Comparison of ENCODE assay signal across 16 mouse cellular contexts in genomic region chr7:89365135-89365880, GRCm38 (mm10). TPM values are rescaled to one million over a fixed set of nuclear protein-coding genes. Genes with fewer than 3 reads are reported as not detected.
A peak's percentile ranks its signal among the peaks of the same experiment; 100 is the strongest.
DNase-seq lines count a peak whose midpoint lies in the region; ATAC-seq and TF ChIP-seq lines count a peak whose summit lies in the region.
"Had no signal": no experiment of that assay in that cellular context is flagged by ENCODE, and none has a peak within 500 bp of the region (broad histone marks: within the 10 kb centered on the region; RNA-seq: fewer than 3 reads in every experiment).

No protein-coding gene starts in this region.

- DNase-seq in frontal cortex, postnatal 14 days (ENCODE audit: low spot score in 2 of 2), result no peak
- DNase-seq in lung, embryonic 14.5 days, result peak; percentile 54
- DNase-seq in lung, adult 2 months, result no peak
- peak; percentile 18 for DNase-seq in brain, embryonic 18.5 days (ENCODE audit: low read depth, low spot score)
- no peak for DNase-seq in gastrocnemius, postnatal 25 days
- DNase-seq: B cell, adult 2 months; cerebellum, postnatal 10 days; heart, adult 11 months; kidney, postnatal 4 days had no signal

- H3K4me2 ChIP-seq in lung, embryonic 14.5 days, result no peak overlapping the region
- H3K4me2 ChIP-seq in stomach, embryonic 14.5 days (replicated peaks; ENCODE audit: low read depth, low read length), result no peak overlapping the region
- H3K4me2 ChIP-seq: embryonic facial prominence, embryonic 12.5 days; limb, embryonic 12.5 days had no signal

- H3K36me3 ChIP-seq in lung, embryonic 14.5 days (ENCODE audit: insufficient read depth), result no peaks in the 10 kb centered on the region
- H3K36me3 ChIP-seq in stomach, embryonic 14.5 days (ENCODE audit: control insufficient read depth, insufficient read depth, low read length), result no peaks in the 10 kb centered on the region
- H3K36me3 ChIP-seq: embryonic facial prominence, embryonic 12.5 days; limb, embryonic 12.5 days had no signal

- H3K9me3 ChIP-seq in lung, embryonic 14.5 days (ENCODE audit: low read depth, low read length), result no peaks in the 10 kb centered on the region
- H3K9me3 ChIP-seq in stomach, embryonic 14.5 days (ENCODE audit: control insufficient read depth, low read depth, low read length), result no peaks in the 10 kb centered on the region
- H3K9me3 ChIP-seq: embryonic facial prominence, embryonic 12.5 days; limb, embryonic 12.5 days had no signal

- ATAC-seq in frontal cortex, adult (ENCODE audit: low TSS enrichment), result peak; percentile 93
- peak; percentile 69; the same call in 1 of the 2 replicates for ATAC-seq in lung, embryonic 14.5 days (ENCODE audit: insufficient read depth)
- ATAC-seq in stomach, embryonic 14.5 days (ENCODE audit: insufficient number of reproducible peaks, insufficient read depth, low FRiP score, low read depth), result peak; percentile 28; the same call in 1 of the 2 replicates
- no peak for ATAC-seq in granulocyte monocyte progenitor cell, adult 5-6 weeks (replicated peaks; ENCODE audit: poor library complexity, severe bottlenecking)
- ATAC-seq: intestine, postnatal 0 days had no signal

- TF ChIP-seq CTCF in lung, embryonic 14.5 days (IDR thresholded peaks at IDR 0.05; ENCODE audit: low read depth), result no peak
- no peak for TF ChIP-seq CTCF in lung, adult 2 months (IDR thresholded peaks at IDR 0.05; ENCODE audit: insufficient read depth, low read length)

- no peaks in the 10 kb centered on the region for H3K27me3 ChIP-seq in lung, embryonic 14.5 days (ENCODE audit: insufficient read depth, low read length)
- H3K27me3 ChIP-seq in stomach, embryonic 14.5 days (ENCODE audit: control insufficient read depth, insufficient read depth, low read length), result no peaks in the 10 kb centered on the region
- H3K27me3 ChIP-seq: embryonic facial prominence, embryonic 12.5 days; limb, embryonic 12.5 days had no signal

- 41% methylated on average over 10 of the region's 10 CpGs for WGBS in lung, embryonic 14.5 days
- WGBS in lung, adult 2 months, result 64% methylated on average over 10 of the region's 10 CpGs
- WGBS in stomach, embryonic 14.5 days, result 41% methylated on average over 10 of the region's 10 CpGs

- no peak overlapping the region for H3K9ac ChIP-seq in lung, embryonic 14.5 days
- H3K9ac ChIP-seq in stomach, embryonic 14.5 days (replicated peaks; ENCODE audit: low read depth, low read length), result no peak overlapping the region
- H3K9ac ChIP-seq: embryonic facial prominence, embryonic 12.5 days; limb, embryonic 12.5 days had no signal

- H3K4me1 ChIP-seq in lung, embryonic 14.5 days (ENCODE audit: insufficient read depth), result peaks cover 9% of the 10 kb centered on the region; the same call in 1 of the 2 replicates
- H3K4me1 ChIP-seq in lung, adult 2 months (ENCODE audit: control insufficient read depth, insufficient read depth, low read length), result peaks cover 3% of the 10 kb centered on the region; the same call in 1 of the 2 replicates
- H3K4me1 ChIP-seq in stomach, embryonic 14.5 days (ENCODE audit: control insufficient read depth, insufficient read depth, low read length), result peaks cover 8% of the 10 kb centered on the region
- H3K4me1 ChIP-seq: embryonic facial prominence, embryonic 12.5 days; limb, embryonic 12.5 days had no signal

- H3K4me3 ChIP-seq in lung, embryonic 14.5 days (ENCODE audit: low read depth, low read length), result no peak overlapping the region
- H3K4me3 ChIP-seq in lung, adult 2 months (replicated peaks; ENCODE audit: extremely low read depth, low read depth, low read length), result no peak overlapping the region
- H3K4me3 ChIP-seq in stomach, embryonic 14.5 days (ENCODE audit: low read depth, low read length), result no peak overlapping the region
- H3K4me3 ChIP-seq: embryonic facial prominence, embryonic 12.5 days; limb, embryonic 12.5 days had no signal

- H3K27ac ChIP-seq in lung, embryonic 14.5 days (ENCODE audit: low read depth), result peak overlapping the region; percentile 27; the same call in 1 of the 2 replicates
- peak overlapping the region; percentile 63; the same call in 1 of the 2 replicates for H3K27ac ChIP-seq in stomach, embryonic 14.5 days (ENCODE audit: low read length)
- H3K27ac ChIP-seq: embryonic facial prominence, embryonic 12.5 days; limb, embryonic 12.5 days; macrophage had no signal

- TF ChIP-seq POLR2A in lung, adult 2 months (IDR thresholded peaks at IDR 0.05; ENCODE audit: borderline replicate concordance, extremely low read depth, low read depth, low read length), result no peak

RNA-seq across cellular contexts. Expression of gene Tmem135, which starts 38.7 kb away (rescaled TPM):
- 22.6 and 22.9 TPM in 2 replicates for polyA plus RNA-seq in lung, embryonic 14.5 days (2014; fragmentation: Nextera tagmentation; extraction: Ambion mirVana)
- 48.9 and 52.7 TPM in 2 replicates for polyA plus RNA-seq in lung, adult 2 months (2012; rRNA removed)
- polyA plus RNA-seq in stomach, embryonic 14.5 days (2014; fragmentation: Nextera tagmentation; extraction: Ambion mirVana), result 33.5 and 35.7 TPM in 2 replicates
- total RNA-seq in granulocyte monocyte progenitor cell, adult 5-6 weeks (2014; fragmentation: Nextera tagmentation), result 21.5 and 23.1 TPM in 2 replicates
- total RNA-seq in granulocyte monocyte progenitor cell, adult 5-6 weeks (2017), result 18.1 and 18.9 TPM in 2 replicates
- 10 to 100 TPM; 13.1 to 21.6 TPM for total RNA-seq in gastrocnemius, postnatal 25 days (2021)

RNA-seq across cellular contexts. Expression of gene Fzd4, which starts 38.8 kb away (rescaled TPM):
- polyA plus RNA-seq in lung, embryonic 14.5 days (2014; fragmentation: Nextera tagmentation; extraction: Ambion mirVana), result 17.1 and 17.3 TPM in 2 replicates
- polyA plus RNA-seq in lung, adult 2 months (2012; rRNA removed), result 27.8 and 34.5 TPM in 2 replicates
- polyA plus RNA-seq in stomach, embryonic 14.5 days (2014; fragmentation: Nextera tagmentation; extraction: Ambion mirVana), result 24.2 and 24.8 TPM in 2 replicates
- total RNA-seq in granulocyte monocyte progenitor cell, adult 5-6 weeks (2014; fragmentation: Nextera tagmentation), result 0.34 and 2.4 TPM in 2 replicates
- 0.78 and 1.1 TPM in 2 replicates for total RNA-seq in granulocyte monocyte progenitor cell, adult 5-6 weeks (2017)
- 10 to 100 TPM; 22.0 to 39.9 TPM for total RNA-seq in gastrocnemius, postnatal 25 days (2021)

Comparison
In these comparisons a context has a peak if more than half of its experiments do, and no peak if none do; other contexts are left out.
1. DNase-seq: peak in lung, embryonic 14.5 days (single experiment) and brain, embryonic 18.5 days (single experiment); none in frontal cortex, postnatal 14 days (0 of 2), lung, adult 2 months (single experiment) and gastrocnemius, postnatal 25 days (single experiment).